Mouse (Mus musculus): ENCODE measurements at regions not wholly inside any gene's neighbourhood (a gene's known extent, or its start where the extent isn't known, plus 50 kb on each side); places are given as distances from the start of the nearest gene placed in this dataset.

- TF ChIP-seq POLR2A (IDR thresholded peaks at IDR 0.05; ENCODE audit: borderline replicate concordance, control insufficient read depth, low read depth, low read length): no peak
- no peak for TF ChIP-seq CTCF (IDR thresholded peaks at IDR 0.05; ENCODE audit: control insufficient read depth, insufficient read depth, low read length)
These were observed 62.2 kb upstream of the Dlk1 start for GRCm38 (mm10) chr12:109390388-109390920.
